Mouse (Mus musculus): Measurements from ENCODE around the gene Fcrl5. TPM values are rescaled to one million over a fixed set of nuclear protein-coding genes. Genes with fewer than 3 reads are reported as not detected.
A peak's percentile ranks its signal among the peaks of the same experiment; 100 is the strongest.
"Not testable (repeated sequence)": the region's sequence is repeated elsewhere in the genome, so short reads cannot be mapped to it uniquely, and the experiment has no call there.

The Fcrl5 gene
- polyA plus RNA-seq (2012; rRNA removed), result 0.23 and 0.52 TPM in 2 replicates

- no peak for DNase-seq (ENCODE audit: low read depth, low spot score)
- WGBS, result 86% methylated on average over 5 of the region's 5 CpGs
Measured at GRCm38 (mm10) chr3:87435479-87435878, at the start of gene Fcrl5. Fcrl5 (plus strand) TSS chr3:87435773.

GRCm38 (mm10) chr3:87390935-87391334, 44.6 kb upstream of the Fcrl5 start:
- DNase-seq (ENCODE audit: low read depth, low spot score), result no peak
- WGBS, result 59% methylated on average over 1 of the region's 1 CpGs

- DNase-seq (ENCODE audit: low read depth, low spot score), result no peak
- WGBS, result 71% methylated on average over 4 of the region's 4 CpGs
Measured at GRCm38 (mm10) chr3:87398809-87399208, 36.8 kb upstream of the Fcrl5 start.

- 80% methylated on average over 4 of the region's 4 CpGs for WGBS
- DNase-seq (ENCODE audit: low read depth, low spot score), result no peak
Measured at GRCm38 (mm10) chr3:87399906-87400305, 35.7 kb upstream of the Fcrl5 start.

- 54% methylated on average over 5 of the region's 5 CpGs for WGBS
- no peak for DNase-seq (ENCODE audit: low read depth, low spot score)
Measured at GRCm38 (mm10) chr3:87401321-87401720, 34.3 kb upstream of the Fcrl5 start.

GRCm38 (mm10) chr3:87408171-87408570, 27.4 kb upstream of the Fcrl5 start:
- no peak for DNase-seq (ENCODE audit: low read depth, low spot score)

GRCm38 (mm10) chr3:87409196-87409935, 26.2 kb upstream of the Fcrl5 start:
- WGBS, result 87% methylated on average over 4 of the region's 4 CpGs
- DNase-seq (ENCODE audit: low read depth, low spot score), result no peak

More at GRCm38 (mm10) chr3:87408171-87408570, 27.4 kb upstream of the Fcrl5 start:
- 10% methylated on average over 4 of the region's 4 CpGs for WGBS

GRCm38 (mm10) chr3:87410605-87411004, 25.0 kb upstream of the Fcrl5 start:
- 79% methylated on average over 6 of the region's 6 CpGs for WGBS
- no peak for DNase-seq (ENCODE audit: low read depth, low spot score)

- WGBS, result 9% methylated on average over 12 of the region's 12 CpGs
- peak; percentile 16 for DNase-seq (ENCODE audit: low read depth, low spot score)
Measured at GRCm38 (mm10) chr3:87411150-87411549, 24.4 kb upstream of the Fcrl5 start.

- DNase-seq (ENCODE audit: low read depth, low spot score), result no peak
- WGBS, result 70% methylated on average over 1 of the region's 1 CpGs
Measured at GRCm38 (mm10) chr3:87420645-87421044, 14.9 kb upstream of the Fcrl5 start.

GRCm38 (mm10) chr3:87422386-87422910, 13.1 kb upstream of the Fcrl5 start:
- no peak for DNase-seq (ENCODE audit: low read depth, low spot score)
- 80% methylated on average over 4 of the region's 4 CpGs for WGBS

GRCm38 (mm10) chr3:87440586-87440985, 5.0 kb downstream of the Fcrl5 start:
- no peak for DNase-seq (ENCODE audit: low read depth, low spot score)
- WGBS, result 69% methylated on average over 1 of the region's 1 CpGs

GRCm38 (mm10) chr3:87443968-87444367, 8.4 kb downstream of the Fcrl5 start:
- no peak for DNase-seq (ENCODE audit: low read depth, low spot score)
- 52% methylated on average over 6 of the region's 6 CpGs for WGBS

- 73% methylated on average over 3 of the region's 3 CpGs for WGBS
- DNase-seq (ENCODE audit: low read depth, low spot score), result no peak
Measured at GRCm38 (mm10) chr3:87465454-87465853, 29.9 kb downstream of the Fcrl5 start.

GRCm38 (mm10) chr3:87467011-87467410, 31.4 kb downstream of the Fcrl5 start:
- no peak for DNase-seq (ENCODE audit: low read depth, low spot score)
- WGBS, result 64% methylated on average over 6 of the region's 6 CpGs

- 84% methylated on average over 9 of the region's 9 CpGs for WGBS
- DNase-seq (ENCODE audit: low read depth, low spot score), result no peak
Measured at GRCm38 (mm10) chr3:87467416-87467815, 31.8 kb downstream of the Fcrl5 start.

- not testable (repeated sequence) for DNase-seq (ENCODE audit: low read depth, low spot score)
- WGBS, result 78% methylated on average over 3 of the region's 3 CpGs
Measured at GRCm38 (mm10) chr3:87477948-87478347, 42.4 kb downstream of the Fcrl5 start.

GRCm38 (mm10) chr3:87478596-87478995, 43.0 kb downstream of the Fcrl5 start:
- WGBS, result 76% methylated on average over 6 of the region's 6 CpGs
- DNase-seq (ENCODE audit: low read depth, low spot score), result not testable (repeated sequence)

- not testable (repeated sequence) for DNase-seq (ENCODE audit: low read depth, low spot score)
Measured at GRCm38 (mm10) chr3:87479230-87479629, 43.7 kb downstream of the Fcrl5 start.

GRCm38 (mm10) chr3:87487392-87487791, 51.8 kb downstream of the Fcrl5 start:
- DNase-seq (ENCODE audit: low read depth, low spot score), result no peak
- 71% methylated on average over 4 of the region's 4 CpGs for WGBS

GRCm38 (mm10) chr3:87487911-87488310, 52.3 kb downstream of the Fcrl5 start:
- DNase-seq (ENCODE audit: low read depth, low spot score), result no peak
- 56% methylated on average over 2 of the region's 2 CpGs for WGBS

Data from large intestine, adult 2 months (tissue).